Mouse (Mus musculus) right cerebral cortex, postnatal 14 days (tissue): ENCODE measurements around the gene Rbck1.
"Not testable (repeated sequence)": the region's sequence is repeated elsewhere in the genome, so short reads cannot be mapped to it uniquely, and the experiment has no call there.

ENCODE experiments used
- DNase-seq: peaks from one replicate; pipeline ENCODE4 v3.0.0; 2022

The Rbck1 gene

GRCm38 (mm10) chr2:152293727-152294475 lies 38.6 kb downstream of the Rbck1 start, which contains the start of gene Tbc1d20:
Gene Tbc1d20 (plus strand): TSS chr2:152293828.
- DNase-seq = peak; percentile 87

GRCm38 (mm10) chr2:152293179-152293726 lies 39.2 kb downstream of the Rbck1 start:
- DNase-seq = no peak

GRCm38 (mm10) chr2:152292475-152292874 lies 40.0 kb downstream of the Rbck1 start:
- DNase-seq = no peak

GRCm38 (mm10) chr2:152289623-152290022 lies 42.8 kb downstream of the Rbck1 start:
- DNase-seq = not testable (repeated sequence)

DNA sequence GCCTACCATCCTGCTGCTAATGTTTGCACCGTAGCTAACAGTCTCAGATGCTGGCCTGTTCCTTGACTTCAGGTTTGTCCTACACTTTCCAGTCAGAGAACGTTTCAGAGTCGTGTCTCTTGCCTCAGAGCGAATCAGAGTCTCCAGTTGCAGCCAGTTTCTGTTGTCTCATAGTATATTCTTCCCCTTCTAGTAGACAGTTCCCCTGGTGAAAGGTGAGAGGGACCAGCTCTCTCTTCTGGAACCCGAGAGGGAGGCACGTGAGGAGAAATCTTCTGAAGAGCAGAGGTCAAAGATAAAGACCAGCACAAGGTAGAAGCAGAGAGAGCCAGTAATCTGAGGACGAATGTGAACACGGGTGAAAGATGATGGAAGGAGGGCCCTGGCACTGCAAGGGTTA lies 44.4 kb downstream of the Rbck1 start:
- no peak for DNase-seq

DNA sequence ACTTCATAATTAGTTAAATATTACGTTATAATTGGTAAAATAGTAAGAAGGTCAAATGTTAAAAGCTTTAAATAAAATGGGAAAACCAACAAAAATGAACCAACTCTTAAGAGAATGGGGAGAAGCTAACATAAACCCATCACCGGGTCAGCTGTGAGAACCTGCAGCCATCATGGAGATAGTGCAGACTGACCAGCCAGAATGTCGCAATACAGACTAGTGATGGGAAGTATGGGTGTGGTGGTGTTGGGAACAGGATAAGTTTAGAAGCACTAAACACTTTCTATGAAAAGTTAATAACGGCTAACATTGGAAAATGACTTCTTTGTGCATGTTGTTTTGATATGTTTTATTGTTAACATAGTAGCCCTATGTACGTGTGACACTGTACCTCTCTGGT lies 44.9 kb downstream of the Rbck1 start:
- DNase-seq = no peak

DNA sequence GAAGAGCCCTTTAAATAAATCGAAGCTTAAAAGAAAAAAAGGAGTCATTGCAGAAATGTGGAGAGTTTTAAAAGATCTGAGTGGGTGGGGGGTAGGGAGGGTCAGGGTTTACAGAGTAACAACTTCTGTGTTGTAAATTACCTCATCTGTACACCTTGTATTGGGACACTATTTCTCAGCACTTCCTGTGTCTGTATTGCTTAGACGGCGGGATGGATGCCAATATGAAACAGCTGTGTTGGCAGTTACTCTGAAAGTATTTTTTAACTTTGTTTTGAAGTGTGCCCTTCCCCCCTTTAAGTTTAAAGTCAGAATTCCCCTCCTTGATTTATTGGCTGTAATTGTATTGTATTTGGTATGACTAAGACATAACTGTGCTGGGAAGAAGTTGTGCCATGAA lies 51.0 kb downstream of the Rbck1 start:
- DNase-seq = no peak

DNA sequence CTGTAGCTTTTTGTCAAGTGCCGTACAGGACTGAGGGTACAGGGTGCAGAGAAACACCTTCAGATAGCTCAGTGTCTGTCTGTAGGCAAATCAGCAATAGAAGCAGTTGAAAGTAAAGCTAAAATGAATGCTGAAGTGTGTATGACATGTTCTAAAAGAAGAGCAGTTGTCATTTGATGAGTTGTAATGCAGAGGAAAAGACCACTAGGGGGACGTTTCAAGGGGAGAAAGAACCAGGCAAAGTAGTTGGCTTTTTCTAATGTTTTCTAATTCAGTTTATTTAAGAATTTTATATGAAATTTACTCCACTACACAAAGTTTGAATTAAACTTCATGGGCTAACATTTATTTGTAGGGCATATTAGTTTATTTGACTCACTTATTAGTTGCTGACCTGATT lies 58.8 kb downstream of the Rbck1 start:
- no peak for DNase-seq
